Mouse (Mus musculus): ENCODE measurements around the gene Rita1. TPM values are rescaled to one million over a fixed set of nuclear protein-coding genes. Genes with fewer than 3 reads are reported as not detected.

Gene Rita1
- total RNA-seq, 2 experiments from 2014 or later: 3.8 TPM; not detected in 1

DNA sequence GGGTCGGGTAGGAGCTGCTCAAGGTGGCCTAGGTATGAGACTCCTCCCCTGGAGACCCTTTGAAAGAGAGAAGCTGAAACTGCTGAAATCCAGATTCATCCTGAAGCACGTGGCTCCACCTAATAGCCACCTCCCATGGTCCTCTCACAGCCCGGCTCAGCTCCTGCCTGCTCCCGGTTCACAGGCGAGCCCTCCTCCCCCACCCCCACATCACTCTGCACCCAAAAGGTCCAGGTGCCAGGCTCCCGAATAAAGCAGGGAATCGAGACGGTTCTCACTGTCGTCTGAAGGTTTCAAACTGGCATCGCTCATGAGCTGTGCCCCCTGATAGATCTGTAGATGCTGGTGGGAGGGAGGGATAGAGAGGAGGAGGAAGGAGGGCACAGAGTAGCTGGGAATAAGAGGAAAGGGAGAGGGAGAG, 7.1 kb downstream of the Rita1 start:
- ATAC-seq (replicated peaks; ENCODE audit: low FRiP score, poor library complexity, severe bottlenecking): no peak

DNA sequence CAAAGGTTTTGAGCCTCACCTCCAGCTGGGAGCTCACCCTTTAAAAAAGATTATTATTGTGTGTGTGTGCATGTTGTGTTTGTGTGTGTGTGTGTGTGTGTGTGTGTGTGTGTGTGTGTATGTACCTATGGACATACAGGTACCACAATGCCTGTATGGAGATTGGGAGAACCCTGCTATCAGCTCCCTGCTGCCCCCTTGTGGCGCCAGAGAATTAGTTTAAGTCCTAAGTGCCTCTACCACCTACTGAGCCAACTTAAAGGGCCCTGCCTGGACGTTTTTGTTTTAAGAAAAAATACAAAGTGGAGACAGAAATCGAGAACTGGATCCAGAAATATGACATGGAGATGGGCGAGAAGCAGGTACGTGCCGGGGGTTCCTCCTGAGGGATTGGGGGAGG, 7.5 kb downstream of the Rita1 start:
- peak; percentile 42; the same call in 1 of the 2 replicates for ATAC-seq (replicated peaks; ENCODE audit: low FRiP score, poor library complexity, severe bottlenecking)

DNA sequence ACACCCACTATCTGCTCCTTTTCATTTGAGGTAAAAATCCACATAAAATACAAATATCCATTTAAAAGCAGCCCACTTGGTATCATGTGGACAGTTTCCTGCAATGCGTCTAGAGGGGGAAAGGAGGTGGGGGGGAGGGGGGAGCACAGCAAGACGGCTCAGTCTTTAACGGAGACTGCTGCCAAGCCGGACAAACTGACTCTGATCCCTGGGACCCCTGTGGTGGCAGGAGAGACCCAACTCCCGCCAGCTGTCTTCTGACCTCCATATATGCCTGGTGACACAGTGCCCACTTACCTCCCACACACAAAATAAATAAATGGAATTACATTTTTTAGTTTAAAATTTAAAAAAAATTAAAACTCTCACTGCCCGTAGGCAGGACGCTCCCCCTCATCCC, 8.9 kb downstream of the Rita1 start:
- ATAC-seq (replicated peaks; ENCODE audit: low FRiP score, poor library complexity, severe bottlenecking): no peak

DNA sequence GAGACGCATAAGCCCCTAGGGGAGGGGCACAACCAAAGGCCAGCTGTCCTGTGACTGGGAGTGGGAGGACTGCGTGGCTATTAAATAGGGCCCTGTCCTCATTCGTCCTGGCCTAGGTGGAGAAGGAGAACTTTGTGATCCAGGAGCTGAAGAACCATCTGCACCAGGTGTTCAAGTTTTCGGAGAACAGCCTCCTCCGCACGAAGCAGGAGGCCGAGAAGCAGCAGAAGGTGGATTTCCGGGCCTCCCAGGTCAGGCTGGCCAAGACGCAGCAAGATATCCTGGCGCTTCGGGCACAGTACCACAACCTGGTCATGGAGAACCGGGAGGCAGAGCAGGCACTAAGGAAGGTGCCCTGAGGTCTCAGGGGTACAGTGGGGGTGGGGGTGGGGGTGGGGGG, 10.2 kb downstream of the Rita1 start:
- no peak for ATAC-seq (replicated peaks; ENCODE audit: low FRiP score, poor library complexity, severe bottlenecking)

DNA sequence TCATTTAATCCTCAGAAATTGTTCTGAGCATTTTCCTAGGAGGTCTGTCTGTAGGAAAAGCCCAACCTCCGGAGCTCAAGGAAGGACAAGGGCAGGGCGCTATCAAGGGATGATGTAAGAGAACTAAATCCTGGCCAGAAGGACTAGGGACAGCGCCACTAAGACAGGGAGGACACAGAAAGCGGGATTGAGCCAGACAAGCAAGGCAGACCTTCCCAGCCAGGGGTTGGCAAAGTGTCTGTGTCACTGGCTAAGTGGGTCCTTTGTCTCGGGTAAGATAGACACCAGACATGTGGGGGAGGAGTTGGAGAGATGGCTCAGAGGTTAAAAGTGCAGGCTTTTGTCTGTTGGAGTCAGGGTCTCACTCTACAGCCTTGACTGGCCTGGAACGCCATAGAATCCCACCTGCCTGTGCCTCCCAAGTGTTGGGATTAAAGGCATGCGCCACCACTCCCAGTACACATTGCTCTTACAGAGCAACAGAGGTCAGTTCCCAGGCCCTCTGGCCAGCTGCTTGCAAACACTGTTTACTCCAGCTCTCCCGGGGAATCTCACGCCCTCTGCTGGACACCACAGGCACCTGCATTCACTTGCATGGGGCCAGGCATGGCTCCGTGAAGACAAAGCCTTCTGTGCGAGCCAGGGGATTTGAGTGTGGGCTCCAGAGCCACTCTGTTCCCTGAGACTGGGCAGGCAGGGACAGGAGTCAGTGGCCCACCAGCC, 11.3 kb downstream of the Rita1 start:
- ATAC-seq (replicated peaks; ENCODE audit: low FRiP score, poor library complexity, severe bottlenecking): peak; percentile 58

DNA sequence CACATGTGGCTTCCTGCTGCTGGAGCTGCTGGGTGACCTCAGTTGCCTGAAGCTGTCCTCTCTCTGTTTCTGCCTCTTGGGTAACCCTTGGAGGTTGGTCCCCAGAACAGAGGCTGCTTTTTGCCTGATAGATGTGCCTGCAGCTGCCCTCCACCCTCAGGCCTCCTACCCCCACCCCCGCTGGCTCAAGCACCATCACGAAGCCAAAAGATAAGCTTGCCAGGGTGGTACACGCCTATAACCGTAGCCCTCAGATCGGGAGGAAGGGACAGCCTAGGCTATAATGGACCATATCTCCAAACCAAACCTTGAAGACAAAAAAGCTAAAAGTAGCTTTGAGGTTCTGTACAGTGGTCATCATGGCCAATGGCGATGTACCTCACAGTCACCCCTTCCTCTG, 12.8 kb downstream of the Rita1 start:
- ATAC-seq (replicated peaks; ENCODE audit: low FRiP score, poor library complexity, severe bottlenecking): peak; percentile 79

DNA sequence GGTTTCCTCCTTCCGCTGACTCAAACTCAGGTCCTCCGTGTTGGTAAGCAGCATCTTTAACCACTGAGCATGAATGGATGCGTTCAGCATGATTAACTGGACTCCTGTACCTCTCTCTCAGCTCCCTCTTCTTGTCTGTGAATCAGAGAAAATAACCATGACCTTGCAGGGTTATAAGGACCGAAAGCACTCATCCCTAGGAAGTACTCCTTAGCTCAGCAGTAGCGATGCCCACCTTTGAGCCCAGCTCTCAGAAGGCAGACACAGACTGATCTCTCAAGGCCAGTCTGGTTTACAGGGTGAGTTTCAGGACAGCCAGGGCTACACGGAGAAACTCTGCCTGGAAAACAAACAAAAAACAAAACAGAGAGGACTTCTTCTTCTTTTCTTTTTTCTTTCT, 17.9 kb downstream of the Rita1 start:
- ATAC-seq (replicated peaks; ENCODE audit: low FRiP score, poor library complexity, severe bottlenecking): no peak

DNA sequence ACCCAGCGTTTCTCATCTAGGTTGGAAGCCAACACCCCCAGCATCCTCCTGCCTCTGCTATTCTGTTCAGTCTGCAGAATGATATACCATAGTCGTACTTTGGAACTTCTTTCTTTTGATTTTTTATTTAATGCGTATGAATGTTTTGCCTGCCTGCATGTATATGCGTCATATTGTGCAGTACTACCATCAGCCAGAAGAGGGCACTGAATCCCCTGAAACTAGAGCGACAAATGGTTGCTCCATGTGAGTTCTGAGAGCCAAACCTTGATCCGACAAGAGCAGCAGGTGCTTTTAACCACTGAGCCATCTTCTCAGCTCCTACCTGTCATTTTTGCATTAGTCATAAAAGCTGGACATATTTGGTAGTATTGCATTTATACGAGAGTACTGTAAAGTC, 20.2 kb downstream of the Rita1 start:
- ATAC-seq (replicated peaks; ENCODE audit: low FRiP score, poor library complexity, severe bottlenecking): no peak

DNA sequence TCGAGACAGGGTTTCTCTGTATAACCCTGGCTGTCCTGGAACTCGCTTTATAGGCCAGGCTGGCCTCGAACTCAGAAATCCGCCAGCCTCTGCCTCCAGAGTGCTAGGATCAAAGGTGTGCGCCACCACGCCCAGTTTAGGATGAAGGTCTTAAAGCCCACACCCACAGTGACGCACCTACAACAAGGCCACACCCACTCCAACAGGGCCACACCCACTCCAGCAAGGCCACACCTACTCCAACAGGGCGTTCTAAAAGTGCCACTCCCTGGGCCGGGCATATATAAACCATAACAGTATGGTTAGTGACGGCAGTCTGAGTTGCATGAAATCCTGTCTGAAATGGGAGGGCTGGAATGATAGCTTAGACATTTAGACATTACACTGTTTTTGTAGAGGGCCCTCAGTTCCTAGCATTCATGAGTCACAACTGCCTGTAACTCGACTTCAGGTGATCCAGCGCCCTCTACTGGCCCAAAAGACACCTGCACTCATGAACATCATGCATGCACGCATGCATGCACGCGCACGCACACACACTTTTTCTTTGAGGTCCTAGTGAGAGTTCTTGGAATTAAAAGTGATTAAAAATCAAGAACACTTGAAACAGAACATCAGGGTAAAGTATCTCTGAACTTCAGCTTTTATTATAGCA, 21.9 kb downstream of the Rita1 start:
- no peak for ATAC-seq (replicated peaks; ENCODE audit: low FRiP score, poor library complexity, severe bottlenecking)

DNA sequence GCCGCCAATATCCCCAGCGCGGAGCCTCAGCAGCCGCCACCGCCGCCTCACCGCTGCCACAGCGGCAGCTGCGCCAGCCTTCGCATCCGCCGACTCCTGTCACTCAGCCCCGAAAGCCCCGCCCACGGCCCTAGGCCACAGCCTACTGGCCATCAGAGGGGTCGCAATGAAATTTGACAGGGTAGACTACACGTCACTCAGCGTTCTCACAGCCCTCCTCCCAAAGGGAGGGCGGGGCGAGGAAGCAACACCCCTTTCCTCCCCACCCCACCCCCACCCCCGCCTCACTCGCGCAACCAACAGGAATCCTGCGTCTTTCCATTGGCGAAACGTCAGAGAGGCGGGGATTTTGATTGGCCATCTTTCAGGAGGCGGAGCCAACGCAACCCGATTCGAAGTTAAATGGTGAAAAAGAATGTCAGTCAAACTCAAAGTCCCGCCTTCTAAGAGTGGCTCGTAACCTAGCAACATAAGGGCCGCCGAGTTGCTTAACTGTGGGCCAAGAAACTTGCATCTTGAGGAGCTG, 23.8 kb downstream of the Rita1 start, which contains the start of the genes Tpcn1 and Iqcd:
TSS of gene Tpcn1 (minus strand) at position 105 of the 526 bp plus-strand sequence.
TSS of gene Iqcd (plus strand) at position 448 of the 526 bp plus-strand sequence.
- peak; percentile 76 for ATAC-seq (replicated peaks; ENCODE audit: low FRiP score, poor library complexity, severe bottlenecking)

DNA sequence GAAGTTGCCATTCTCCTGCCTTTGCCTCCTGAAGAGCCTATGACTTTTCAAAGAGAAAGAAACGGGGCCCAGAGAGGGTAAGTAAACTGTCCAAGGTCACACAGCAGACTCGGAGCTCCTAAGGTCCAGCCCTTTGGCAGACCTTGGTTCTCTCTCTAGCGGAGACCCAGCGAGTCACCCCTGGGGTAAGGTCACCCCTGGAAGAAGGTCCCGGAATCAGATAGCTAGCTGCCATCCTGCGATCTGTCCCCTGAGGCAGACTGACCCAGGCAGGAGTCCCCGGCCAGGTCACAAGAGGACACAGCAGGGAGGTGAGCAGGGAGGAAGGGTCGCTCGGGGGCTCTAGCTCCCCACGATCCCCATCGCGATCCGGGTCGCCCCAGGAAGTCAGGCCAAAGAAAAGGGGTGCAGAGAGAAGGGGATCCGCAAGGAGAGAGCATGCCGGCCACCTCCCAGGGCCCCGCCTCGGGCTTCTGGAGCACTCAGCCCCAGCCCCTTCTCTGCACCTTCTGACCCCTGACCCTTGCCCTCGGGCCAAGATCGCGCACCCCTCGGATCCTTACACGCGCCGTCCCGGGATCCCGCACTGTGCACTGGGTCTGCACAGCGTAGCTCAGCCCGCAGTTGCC, 24.3 kb downstream of the Rita1 start:
- ATAC-seq (replicated peaks; ENCODE audit: low FRiP score, poor library complexity, severe bottlenecking): peak; percentile 6

DNA sequence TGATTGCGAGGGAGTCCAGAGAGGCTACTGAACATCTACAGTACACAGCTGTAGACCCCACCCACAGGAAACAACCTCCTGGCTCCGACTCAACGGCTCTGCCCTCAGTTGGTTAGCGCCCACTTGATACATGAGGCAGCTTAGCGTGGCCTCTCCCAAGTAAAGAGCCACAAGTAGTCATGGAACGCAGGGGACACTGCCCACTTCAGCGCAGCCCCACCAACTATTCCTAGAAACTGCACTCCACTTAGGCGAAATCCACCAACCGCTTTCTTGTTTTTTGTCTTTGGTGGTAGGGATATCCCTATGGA, 24.8 kb downstream of the Rita1 start:
- ATAC-seq (replicated peaks; ENCODE audit: low FRiP score, poor library complexity, severe bottlenecking): peak; percentile 62

DNA sequence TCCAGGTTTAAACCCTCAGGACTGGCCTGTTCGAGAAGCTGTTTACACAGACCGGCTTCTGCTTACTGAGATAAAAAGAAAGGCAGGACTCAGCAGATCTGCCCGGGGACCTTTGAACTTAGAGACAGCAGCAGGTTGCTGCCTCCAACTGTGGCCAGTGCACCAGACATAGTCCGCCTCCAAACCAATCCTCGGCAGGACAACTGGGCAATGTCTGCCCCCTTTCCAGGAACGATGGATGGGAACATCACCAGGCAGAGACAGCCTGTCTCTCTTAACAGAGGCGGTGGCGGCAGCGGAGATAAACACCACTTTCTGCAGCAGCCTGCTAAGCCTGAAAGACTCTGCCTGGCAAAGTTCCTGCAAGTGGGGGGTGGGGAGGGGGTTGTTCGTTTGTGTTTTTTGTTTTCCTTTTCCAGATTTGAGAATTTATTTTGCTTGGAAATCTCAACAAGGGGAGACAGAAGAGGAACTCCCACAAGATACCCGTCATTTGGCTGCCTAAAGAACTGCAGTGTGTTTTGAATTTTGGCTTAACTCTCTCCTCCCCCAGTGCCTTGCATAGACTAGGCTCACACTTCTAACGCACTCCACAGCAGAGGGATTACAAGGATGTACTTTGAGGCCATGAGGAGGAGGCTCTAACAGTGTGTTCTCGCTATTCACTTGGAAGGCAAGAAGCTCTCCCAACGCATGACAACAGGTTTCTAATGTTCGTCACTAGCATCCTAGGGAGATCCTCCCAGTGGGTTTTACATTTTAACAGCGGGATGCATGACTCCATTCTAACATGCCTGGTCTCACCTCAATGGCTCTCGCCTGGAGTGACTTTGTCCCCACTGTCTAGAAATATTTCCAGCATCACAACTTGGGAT, 25.4 kb downstream of the Rita1 start:
- ATAC-seq (replicated peaks; ENCODE audit: low FRiP score, poor library complexity, severe bottlenecking): peak; percentile 53

DNA sequence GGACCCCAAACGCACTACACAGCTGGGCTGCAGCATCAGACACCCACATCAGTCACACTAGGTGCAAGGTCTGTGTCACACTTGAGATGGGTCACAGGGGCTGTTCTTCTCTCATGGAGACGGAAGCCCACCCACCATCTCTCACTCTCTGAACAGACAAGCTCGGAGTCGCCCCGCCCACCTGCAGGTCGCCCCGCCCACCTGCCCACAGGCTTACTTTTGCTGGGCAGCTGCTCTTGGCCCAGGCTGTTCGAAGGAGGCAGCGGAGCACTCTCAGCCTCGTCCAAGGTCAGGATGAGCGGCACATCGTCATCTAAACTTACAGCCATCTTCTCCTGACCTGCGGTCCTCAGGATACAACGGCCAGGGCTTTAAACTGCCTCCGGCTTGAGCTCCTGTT, 27.4 kb downstream of the Rita1 start:
- no peak for ATAC-seq (replicated peaks; ENCODE audit: low FRiP score, poor library complexity, severe bottlenecking)

DNA sequence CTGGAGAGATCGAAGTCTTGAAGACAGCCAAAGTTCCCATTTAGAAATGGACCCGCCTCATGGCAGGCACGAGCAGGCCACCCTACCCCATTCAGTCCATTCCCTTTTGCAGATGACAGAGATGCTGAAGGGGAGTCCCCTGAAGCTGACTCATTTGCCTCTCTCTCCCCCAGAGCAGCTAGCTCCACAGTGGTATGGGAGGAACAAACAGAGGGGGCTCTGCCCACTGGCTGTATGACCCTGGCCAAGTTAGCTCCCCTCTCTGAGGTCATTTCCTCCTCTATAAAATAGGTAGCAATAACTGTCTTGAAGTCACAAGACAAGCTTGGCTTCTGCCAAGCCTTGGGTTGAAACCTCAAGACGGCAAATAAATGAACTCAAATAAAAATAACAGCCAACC, 28.9 kb downstream of the Rita1 start:
- ATAC-seq (replicated peaks; ENCODE audit: low FRiP score, poor library complexity, severe bottlenecking): no peak

DNA sequence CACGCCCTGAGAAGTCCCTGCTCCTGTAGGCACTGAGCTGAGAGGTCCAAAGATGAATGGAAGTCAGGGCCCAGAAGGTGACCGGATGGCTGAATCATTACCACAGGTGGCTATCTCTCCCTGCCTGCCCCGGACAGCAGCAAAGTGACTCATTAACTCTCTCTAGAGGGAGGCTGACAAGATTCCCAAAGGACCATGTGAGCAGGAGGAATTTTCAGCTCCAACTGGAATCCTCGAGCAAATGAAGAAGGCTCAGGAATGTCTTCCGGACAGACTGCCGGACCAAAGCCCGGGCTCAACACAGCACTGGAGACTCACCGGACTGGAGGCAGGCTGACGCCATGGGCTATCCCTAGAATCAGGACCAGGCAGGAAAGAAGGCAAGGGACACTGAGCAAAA, 30.4 kb downstream of the Rita1 start:
- no peak for ATAC-seq (replicated peaks; ENCODE audit: low FRiP score, poor library complexity, severe bottlenecking)

DNA sequence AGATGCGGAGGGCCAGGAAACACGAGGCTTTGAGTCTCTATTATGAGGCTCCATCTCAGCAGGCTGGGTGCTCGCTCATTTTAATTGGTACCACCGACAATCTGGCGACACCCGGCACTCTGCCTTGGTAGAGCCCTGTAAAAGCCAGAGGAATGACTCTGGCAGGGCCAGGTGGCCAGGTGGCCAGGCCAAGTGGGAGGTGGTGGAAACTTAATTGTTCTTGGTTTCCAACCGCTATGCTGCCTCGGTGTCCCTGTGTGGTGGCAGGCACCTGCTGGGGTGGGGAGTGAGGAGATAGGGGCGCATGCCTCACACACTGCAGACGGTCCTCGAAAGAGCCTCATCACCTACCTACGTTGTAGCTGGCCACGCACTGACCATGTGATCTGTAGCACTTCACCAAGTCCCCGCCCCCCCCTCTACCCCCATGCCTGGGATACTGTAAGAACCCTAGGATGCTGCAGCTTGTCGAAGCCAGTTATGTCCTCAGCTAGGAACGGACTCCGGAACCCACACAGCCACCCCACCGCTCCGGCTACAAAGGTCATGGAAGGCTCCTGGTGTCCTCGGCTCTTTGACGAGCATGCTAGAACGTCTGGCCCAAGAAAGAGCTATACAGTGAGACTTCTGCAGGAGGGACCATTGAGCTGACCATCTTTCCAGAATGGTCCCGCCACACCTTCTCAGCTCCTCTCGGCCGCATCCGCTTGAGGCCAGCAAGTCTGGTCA, 32.3 kb downstream of the Rita1 start:
- no peak for ATAC-seq (replicated peaks; ENCODE audit: low FRiP score, poor library complexity, severe bottlenecking)

DNA sequence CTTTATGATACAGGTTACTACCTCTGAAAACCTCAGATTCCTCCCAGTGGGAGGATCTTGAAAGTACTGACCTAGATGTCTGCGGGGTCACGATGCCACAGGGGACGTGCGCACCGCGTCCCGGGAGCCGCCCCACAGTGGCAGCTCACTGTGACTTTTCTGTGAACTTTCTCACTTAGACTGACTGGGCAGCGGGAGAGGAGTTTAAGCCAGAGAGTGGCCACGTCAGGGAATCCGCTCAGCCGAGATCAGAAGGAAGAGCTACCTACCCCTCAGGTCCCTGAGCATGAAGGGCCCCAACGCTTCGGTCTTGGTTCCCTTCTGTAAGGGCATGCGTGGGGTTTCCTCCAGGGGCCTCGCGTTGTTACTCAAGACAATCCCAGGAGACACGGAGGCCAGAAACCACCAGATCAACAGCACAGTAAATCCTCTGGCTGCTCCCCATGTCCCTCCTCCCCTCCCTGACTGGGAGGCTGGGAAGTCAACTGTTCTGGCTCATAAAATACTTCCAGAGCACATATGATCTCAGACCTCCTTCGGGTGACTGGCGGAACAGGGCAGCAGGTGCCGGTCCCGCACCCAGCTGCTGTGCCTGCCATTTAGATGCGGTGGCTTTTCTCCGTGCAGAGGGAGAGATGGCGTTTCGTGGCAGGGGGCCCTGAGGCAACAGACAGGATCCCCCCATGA, 33.0 kb downstream of the Rita1 start:
- ATAC-seq (replicated peaks; ENCODE audit: low FRiP score, poor library complexity, severe bottlenecking): peak; percentile 46
